Mouse (Mus musculus): ENCODE results near the gene Dimt1.
"Not testable (repeated sequence)": the region's sequence is repeated elsewhere in the genome, so short reads cannot be mapped to it uniquely, and the experiment has no call there.

Dimt1 gene

GRCm38 (mm10) chr13:106996891-106997290 is 50.0 kb downstream of the Dimt1 start:
- no peak for DNase-seq

GRCm38 (mm10) chr13:106997557-106997956 is 50.6 kb downstream of the Dimt1 start:
- not testable (repeated sequence) for DNase-seq

- DNase-seq, result no peak
Measured at GRCm38 (mm10) chr13:106998026-106998425, 51.1 kb downstream of the Dimt1 start.

- peak; percentile 23 for DNase-seq
Measured at GRCm38 (mm10) chr13:106998671-106999070, 51.7 kb downstream of the Dimt1 start.

GRCm38 (mm10) chr13:107003211-107003610 is 56.3 kb downstream of the Dimt1 start:
- DNase-seq, result no peak

GRCm38 (mm10) chr13:107008174-107008573 is 61.2 kb downstream of the Dimt1 start:
- DNase-seq, result no peak

Measured in thymus, postnatal 4 days (tissue).